Mouse (Mus musculus) heart, embryonic 16.5 days (tissue): ENCODE measurements around the gene Fam43a. TPM values are rescaled to one million over a fixed set of nuclear protein-coding genes. Genes with fewer than 3 reads are reported as not detected.

Experiments used
- ATAC-seq: fragments of 200-750 bp; cut with Nextera tagmentation; replicated peaks from 2 replicates; pipeline ENCODE4 v1.8.0; 2017; ENCODE audit warnings: moderate number of reproducible peaks; ENCODE audit not compliant: insufficient read depth, low FRiP score; ENCODE audit errors: extremely low read depth
- H3K27ac ChIP-seq: fragments of 300-500 bp; sonication (generic); 2 replicates; pipeline ENCODE4 v1.5.1; 2014; ENCODE audit warnings: mild to moderate bottlenecking, low read length, control low read depth, moderate library complexity
- H3K27me3 ChIP-seq: fragments of 300-500 bp; sonication (generic); 2 replicates; pipeline ENCODE4 v1.6.1; 2014; ENCODE audit warnings: low read length, mixed read lengths; ENCODE audit not compliant: control insufficient read depth, insufficient read depth
- H3K36me3 ChIP-seq: fragments of 300-500 bp; sonication (generic); 2 replicates; pipeline ENCODE4 v1.6.1; 2014; ENCODE audit not compliant: control insufficient read depth, insufficient read depth
- H3K4me1 ChIP-seq: fragments of 300-500 bp; sonication (generic); 2 replicates; pipeline ENCODE4 v1.6.1; 2014; ENCODE audit warnings: low read length, mixed read lengths; ENCODE audit not compliant: control insufficient read depth, insufficient read depth
- H3K4me2 ChIP-seq: fragments of 300-500 bp; sonication (generic); 2 replicates; pipeline ENCODE4 v1.6.1; 2014; ENCODE audit warnings: low read depth, mild to moderate bottlenecking, control low read depth, low read length
- H3K4me3 ChIP-seq: fragments of 300-500 bp; sonication (generic); 2 replicates; pipeline ENCODE4 v1.5.1; 2014; ENCODE audit warnings: mild to moderate bottlenecking, control low read depth, low read length
- H3K9ac ChIP-seq: fragments of 300-500 bp; sonication (generic); 2 replicates; pipeline ENCODE4 v1.6.1; 2014; ENCODE audit warnings: low read length, control low read depth
- H3K9me3 ChIP-seq: fragments of 300-500 bp; sonication (generic); replicated peaks from 2 replicates; pipeline ENCODE4 v1.6.1; 2016; ENCODE audit warnings: low read length; ENCODE audit not compliant: control insufficient read depth
- WGBS: fragments of 180-500 bp; shearing (Covaris S2); extraction: QIAGEN DNeasy Blood & Tissue Kit; methylation state at CpG from one replicate; pipeline ENCODE4 v1.1.7; 2014; 5-methylcytosine and 5-hydroxymethylcytosine counted together
- polyA plus RNA-seq: library from polyadenylated mRNA; unstranded; fragments of >200 nt; fragmentation: Nextera tagmentation; extraction: Ambion mirVana; gene quantifications from 2 replicates; pipeline ENCODE4 v1.2.1, GENCODE M21; 2015

Fam43a gene
- polyA plus RNA-seq, 1 experiment from 2014 or later: 19.7 TPM

GRCm38 (mm10) chr16:30602684-30603530, 3.4 kb downstream of the Fam43a start:
- peaks cover 35% of the 10 kb centered on the region for H3K4me1 ChIP-seq

GRCm38 (mm10) chr16:30603531-30603842, 4.0 kb downstream of the Fam43a start:
- Histone ChIP-seq H3K27me3 (no peaks in the 10 kb centered on the region), H3K36me3 (no peaks in the 10 kb centered on the region), H3K4me2 (peak overlapping the region; percentile 96), H3K27ac (peak overlapping the region; percentile 62), H3K9ac (peak overlapping the region; percentile 38; the same call in 1 of the 2 replicates), H3K4me3 (peak overlapping the region; percentile 34), H3K4me1 (peaks cover 35% of the 10 kb centered on the region), H3K9me3 (no peaks in the 10 kb centered on the region)
- 70% methylated on average over 9 of the region's 9 CpGs for WGBS
- no peak for ATAC-seq

More at GRCm38 (mm10) chr16:30602684-30603530, 3.4 kb downstream of the Fam43a start:
- 42% methylated on average over 18 of the region's 18 CpGs for WGBS
- Histone ChIP-seq H3K36me3 (no peaks in the 10 kb centered on the region), H3K4me3 (peak overlapping the region; percentile 34), H3K27me3 (no peaks in the 10 kb centered on the region), H3K9me3 (no peaks in the 10 kb centered on the region), H3K4me2 (peak overlapping the region; percentile 96), H3K9ac (peak overlapping the region; percentile 55), H3K27ac (peak overlapping the region; percentile 62)
- no peak for ATAC-seq

GRCm38 (mm10) chr16:30604061-30604806, 4.7 kb downstream of the Fam43a start:
- H3K4me2 ChIP-seq: no peak overlapping the region
- H3K4me3 ChIP-seq: no peak overlapping the region
- WGBS: 51% methylated on average over 16 of the region's 16 CpGs
- no peaks in the 10 kb centered on the region for H3K36me3 ChIP-seq
- ATAC-seq: no peak
- H3K4me1 ChIP-seq: peaks cover 35% of the 10 kb centered on the region
- H3K9me3 ChIP-seq: no peaks in the 10 kb centered on the region
- H3K27ac ChIP-seq: 0 out of 2 replicates have a peak overlapping the region, but pooled peaks have one; percentile 2
- H3K27me3 ChIP-seq: no peaks in the 10 kb centered on the region
- H3K9ac ChIP-seq: no peak overlapping the region

- H3K9ac ChIP-seq: no peak overlapping the region
- WGBS: 43% methylated on average over 7 of the region's 7 CpGs
- peaks cover 35% of the 10 kb centered on the region for H3K4me1 ChIP-seq
These were observed 5.2 kb downstream of the Fam43a start for GRCm38 (mm10) chr16:30604807-30605137.

GRCm38 (mm10) chr16:30605528-30605927, 6.0 kb downstream of the Fam43a start:
- Histone ChIP-seq H3K4me3 (no peak overlapping the region), H3K36me3 (no peaks in the 10 kb centered on the region), H3K9ac (no peak overlapping the region), H3K27me3 (no peaks in the 10 kb centered on the region), H3K27ac (peak overlapping the region; percentile 29; the same call in 1 of the 2 replicates), H3K4me1 (peaks cover 35% of the 10 kb centered on the region), H3K9me3 (no peaks in the 10 kb centered on the region), H3K4me2 (no peak overlapping the region)
- WGBS: 69% methylated on average over 6 of the region's 6 CpGs
- no peak for ATAC-seq

More at GRCm38 (mm10) chr16:30604807-30605137, 5.2 kb downstream of the Fam43a start:
- Histone ChIP-seq H3K27ac (peak overlapping the region; percentile 53), H3K27me3 (no peaks in the 10 kb centered on the region), H3K36me3 (no peaks in the 10 kb centered on the region), H3K9me3 (no peaks in the 10 kb centered on the region), H3K4me3 (no peak overlapping the region), H3K4me2 (no peak overlapping the region)
- ATAC-seq: no peak

GRCm38 (mm10) chr16:30607868-30608267, 8.3 kb downstream of the Fam43a start:
- Histone ChIP-seq H3K9ac (no peak overlapping the region), H3K9me3 (no peaks in the 10 kb centered on the region), H3K4me3 (no peak overlapping the region), H3K4me1 (peaks cover 19% of the 10 kb centered on the region), H3K27ac (no peak overlapping the region), H3K4me2 (no peak overlapping the region), H3K27me3 (no peaks in the 10 kb centered on the region), H3K36me3 (no peaks in the 10 kb centered on the region)
- ATAC-seq: no peak
- WGBS: 79% methylated on average over 3 of the region's 3 CpGs

- Histone ChIP-seq H3K27me3 (no peaks in the 10 kb centered on the region), H3K36me3 (no peaks in the 10 kb centered on the region), H3K4me2 (no peak overlapping the region), H3K4me1 (no peaks in the 10 kb centered on the region), H3K9ac (no peak overlapping the region), H3K4me3 (no peak overlapping the region), H3K27ac (no peak overlapping the region), H3K9me3 (no peaks in the 10 kb centered on the region)
- ATAC-seq: no peak
- WGBS: 68% methylated on average over 5 of the region's 5 CpGs
These were observed 11.8 kb downstream of the Fam43a start for GRCm38 (mm10) chr16:30611331-30611730.

GRCm38 (mm10) chr16:30613122-30613521, 13.6 kb downstream of the Fam43a start:
- no peak for ATAC-seq
- no peak overlapping the region for H3K4me3 ChIP-seq
- no peaks in the 10 kb centered on the region for H3K36me3 ChIP-seq
- WGBS: 75% methylated on average over 7 of the region's 7 CpGs
- H3K27ac ChIP-seq: no peak overlapping the region
- no peak overlapping the region for H3K9ac ChIP-seq
- H3K9me3 ChIP-seq: no peaks in the 10 kb centered on the region
- no peaks in the 10 kb centered on the region for H3K4me1 ChIP-seq
- no peaks in the 10 kb centered on the region for H3K27me3 ChIP-seq
- no peak overlapping the region for H3K4me2 ChIP-seq

- H3K27me3 ChIP-seq: no peaks in the 10 kb centered on the region
These were observed 14.6 kb downstream of the Fam43a start for GRCm38 (mm10) chr16:30614122-30614521.

More at GRCm38 (mm10) chr16:30614122-30614521, 14.6 kb downstream of the Fam43a start:
- Histone ChIP-seq H3K4me2 (no peak overlapping the region), H3K27ac (no peak overlapping the region), H3K4me3 (no peak overlapping the region), H3K9ac (no peak overlapping the region), H3K36me3 (no peaks in the 10 kb centered on the region), H3K4me1 (no peaks in the 10 kb centered on the region), H3K9me3 (no peaks in the 10 kb centered on the region)
- WGBS: 40% methylated on average over 5 of the region's 5 CpGs
- no peak for ATAC-seq
